Mouse (Mus musculus): ENCODE measurements around the gene Amn1. TPM values are rescaled to one million over a fixed set of nuclear protein-coding genes. Genes with fewer than 3 reads are reported as not detected.
"Not testable (repeated sequence)": the region's sequence is repeated elsewhere in the genome, so short reads cannot be mapped to it uniquely, and the experiment has no call there.

The Amn1 gene
- polyA plus RNA-seq, 1 experiment from 2014 or later, result 21.7 TPM

DNA sequence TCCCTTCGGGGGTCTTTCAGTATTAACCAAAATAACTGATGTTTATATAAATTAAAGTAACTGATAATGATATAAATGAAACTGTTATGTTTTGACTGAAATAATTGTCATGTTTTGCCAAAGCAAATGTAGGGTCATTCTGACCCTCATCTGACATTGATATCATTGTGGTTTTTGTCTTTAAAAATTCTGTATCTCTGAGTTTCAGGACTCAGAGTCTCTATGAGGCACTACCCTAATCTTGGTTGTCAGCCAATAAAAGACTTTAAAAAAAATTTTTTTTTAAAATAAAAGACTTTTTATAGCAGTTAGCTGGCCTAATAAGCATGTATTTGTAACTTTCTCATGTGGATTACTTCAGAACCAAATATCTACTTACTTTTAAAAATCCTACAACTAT lies 20.8 kb downstream of the Amn1 start:
- H3K4me3 ChIP-seq (ENCODE audit: low read length), result no peak overlapping the region
- 97% methylated on average over 1 of the region's 1 CpGs for WGBS
- H3K36me3 ChIP-seq (ENCODE audit: control insufficient read depth, insufficient read depth, low read length), result peaks cover 3% of the 10 kb centered on the region
- no peak overlapping the region for H3K9ac ChIP-seq (ENCODE audit: low read depth, low read length)
- no peaks in the 10 kb centered on the region for H3K27me3 ChIP-seq (replicated peaks; ENCODE audit: control insufficient read depth, insufficient read depth, low read length)
- H3K4me2 ChIP-seq (ENCODE audit: low read depth, low read length), result no peak overlapping the region
- H3K4me1 ChIP-seq (ENCODE audit: control insufficient read depth, insufficient read depth, low read length), result no peaks in the 10 kb centered on the region
- H3K27ac ChIP-seq (ENCODE audit: low read length), result no peak overlapping the region
- no peak for ATAC-seq
- no peaks in the 10 kb centered on the region for H3K9me3 ChIP-seq (ENCODE audit: control insufficient read depth, low read length)

DNA sequence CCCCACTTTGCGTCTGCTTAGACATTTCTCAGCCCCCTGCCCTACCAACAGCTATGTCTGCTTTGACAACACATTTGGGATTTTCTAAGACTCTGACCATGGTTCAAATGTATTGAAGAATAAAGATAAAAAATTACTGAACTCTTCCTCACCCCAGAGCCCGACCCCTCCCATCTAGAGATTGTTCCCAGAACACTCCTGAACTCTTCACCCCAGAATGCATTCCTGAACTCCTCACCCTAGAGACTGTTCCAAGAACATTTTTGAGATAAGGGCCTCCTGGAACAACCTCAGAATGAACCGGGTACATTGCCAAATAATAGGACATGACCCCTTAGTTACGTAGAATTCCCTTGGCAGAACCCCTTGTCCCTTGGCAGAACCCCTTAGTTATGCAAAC lies 21.5 kb downstream of the Amn1 start:
- H3K27ac ChIP-seq (ENCODE audit: low read length); H3K4me2 ChIP-seq (ENCODE audit: low read depth, low read length); H3K4me3 ChIP-seq (ENCODE audit: low read length); H3K4me1 ChIP-seq (ENCODE audit: control insufficient read depth, insufficient read depth, low read length); H3K36me3 ChIP-seq (ENCODE audit: control insufficient read depth, insufficient read depth, low read length); ATAC-seq; H3K27me3 ChIP-seq (replicated peaks; ENCODE audit: control insufficient read depth, insufficient read depth, low read length); H3K9ac ChIP-seq (ENCODE audit: low read depth, low read length); H3K9me3 ChIP-seq (ENCODE audit: control insufficient read depth, low read length): not testable (repeated sequence)
- 70% methylated on average over 3 of the region's 4 CpGs for WGBS

DNA sequence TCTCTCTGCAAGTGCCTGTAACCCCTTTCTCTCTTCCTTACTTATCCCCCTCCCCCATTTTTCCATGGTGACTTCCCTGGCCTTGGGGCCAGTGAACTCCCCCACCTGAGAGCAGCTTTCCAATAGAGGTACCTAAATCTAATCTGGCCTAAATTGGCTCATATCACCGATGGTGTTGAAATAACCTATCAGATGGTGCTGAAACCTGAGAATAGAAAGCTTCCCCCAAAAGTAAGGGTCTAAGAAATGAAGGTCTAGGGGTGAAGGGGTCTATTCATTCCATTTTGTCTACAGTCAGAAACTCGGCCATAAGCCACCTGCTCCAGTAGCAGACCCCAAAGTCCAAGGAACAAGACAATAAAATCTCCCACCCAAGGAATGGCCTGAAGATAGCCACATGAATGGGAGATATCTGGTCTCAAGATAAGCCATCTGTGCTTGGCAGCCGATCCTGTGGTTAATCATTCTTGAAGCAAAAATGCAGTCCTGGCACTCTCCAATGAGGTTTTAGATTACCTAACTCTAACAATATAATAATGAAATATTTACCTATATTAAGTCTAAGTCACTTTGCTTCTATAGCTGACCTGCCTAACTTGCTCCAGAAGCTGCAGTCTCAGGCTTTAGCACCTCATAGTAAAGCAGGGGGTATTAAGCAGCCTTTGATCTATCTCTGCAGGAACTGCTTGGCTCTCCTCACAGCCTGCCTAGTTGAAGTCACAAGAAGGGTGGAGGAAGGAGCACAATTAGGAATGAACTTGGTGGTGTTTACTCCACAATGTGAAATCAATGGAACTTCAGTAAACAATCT lies 33.3 kb downstream of the Amn1 start:
- 37% methylated on average over 3 of the region's 3 CpGs for WGBS
- Histone ChIP-seq H3K9ac (ENCODE audit: low read depth, low read length) (no peak overlapping the region), H3K4me1 (ENCODE audit: control insufficient read depth, insufficient read depth, low read length) (peaks cover 14% of the 10 kb centered on the region), H3K36me3 (ENCODE audit: control insufficient read depth, insufficient read depth, low read length) (peaks cover 5% of the 10 kb centered on the region; the same call in 1 of the 2 replicates), H3K27ac (ENCODE audit: low read length) (peak overlapping the region; percentile 59), H3K9me3 (ENCODE audit: control insufficient read depth, low read length) (no peaks in the 10 kb centered on the region), H3K27me3 (replicated peaks; ENCODE audit: control insufficient read depth, insufficient read depth, low read length) (no peaks in the 10 kb centered on the region), H3K4me2 (ENCODE audit: low read depth, low read length) (no peak overlapping the region), H3K4me3 (ENCODE audit: low read length) (no peak overlapping the region)
- peak; percentile 83 for ATAC-seq

DNA sequence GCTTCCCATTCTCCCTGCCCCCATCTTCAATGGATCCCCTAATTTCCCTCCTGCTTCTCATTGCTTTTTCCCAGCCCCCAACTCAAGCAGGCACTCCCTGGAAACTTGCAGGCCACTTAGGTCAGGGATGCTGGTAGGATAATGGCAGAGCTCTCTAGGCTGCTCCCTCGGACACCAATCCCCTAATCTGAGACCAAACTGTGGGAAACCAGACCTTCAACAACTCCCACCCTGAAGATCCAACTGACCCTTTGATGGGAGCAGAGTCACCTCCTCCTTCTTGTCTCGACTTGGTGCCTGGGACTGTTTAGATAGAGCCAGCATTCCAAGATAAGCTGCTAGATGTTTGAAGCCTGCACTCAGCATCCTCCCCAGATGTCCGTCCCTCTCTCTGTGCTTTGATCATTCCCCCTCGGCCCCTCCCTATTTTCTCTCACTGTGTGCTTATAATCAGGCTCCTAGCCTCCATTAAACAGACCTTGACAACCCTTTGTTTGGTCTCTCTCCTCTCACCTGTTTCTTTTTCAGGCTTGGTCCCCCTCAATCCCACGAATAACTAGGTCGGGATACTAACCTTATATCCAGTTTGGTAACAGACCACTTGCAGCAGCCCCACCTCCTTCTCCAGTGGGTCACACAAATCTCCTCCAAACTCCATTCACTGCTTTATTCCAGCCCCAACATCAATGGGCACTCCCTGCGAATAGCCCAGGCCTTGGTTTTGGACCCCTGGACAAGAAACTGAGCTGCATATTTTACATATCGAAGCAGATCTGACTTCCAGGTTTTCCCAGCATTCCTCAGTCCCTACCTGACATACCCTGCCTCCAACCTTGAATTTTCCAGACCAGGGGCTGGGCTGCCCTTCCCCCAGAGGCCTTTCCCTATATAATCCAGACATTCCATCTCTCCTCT lies 34.1 kb downstream of the Amn1 start:
- H3K27ac ChIP-seq (ENCODE audit: low read length), result peak overlapping the region; percentile 59
- peaks cover 14% of the 10 kb centered on the region for H3K4me1 ChIP-seq (ENCODE audit: control insufficient read depth, insufficient read depth, low read length)
- no peak overlapping the region for H3K4me3 ChIP-seq (ENCODE audit: low read length)
- H3K9me3 ChIP-seq (ENCODE audit: control insufficient read depth, low read length), result no peaks in the 10 kb centered on the region
- H3K9ac ChIP-seq (ENCODE audit: low read depth, low read length), result no peak overlapping the region
- peak; percentile 19; the same call in 1 of the 2 replicates for ATAC-seq
- WGBS, result 20% methylated on average over 8 of the region's 8 CpGs
- H3K4me2 ChIP-seq (ENCODE audit: low read depth, low read length), result no peak overlapping the region
- no peaks in the 10 kb centered on the region for H3K27me3 ChIP-seq (replicated peaks; ENCODE audit: control insufficient read depth, insufficient read depth, low read length)
- peaks cover 5% of the 10 kb centered on the region; the same call in 1 of the 2 replicates for H3K36me3 ChIP-seq (ENCODE audit: control insufficient read depth, insufficient read depth, low read length)

DNA sequence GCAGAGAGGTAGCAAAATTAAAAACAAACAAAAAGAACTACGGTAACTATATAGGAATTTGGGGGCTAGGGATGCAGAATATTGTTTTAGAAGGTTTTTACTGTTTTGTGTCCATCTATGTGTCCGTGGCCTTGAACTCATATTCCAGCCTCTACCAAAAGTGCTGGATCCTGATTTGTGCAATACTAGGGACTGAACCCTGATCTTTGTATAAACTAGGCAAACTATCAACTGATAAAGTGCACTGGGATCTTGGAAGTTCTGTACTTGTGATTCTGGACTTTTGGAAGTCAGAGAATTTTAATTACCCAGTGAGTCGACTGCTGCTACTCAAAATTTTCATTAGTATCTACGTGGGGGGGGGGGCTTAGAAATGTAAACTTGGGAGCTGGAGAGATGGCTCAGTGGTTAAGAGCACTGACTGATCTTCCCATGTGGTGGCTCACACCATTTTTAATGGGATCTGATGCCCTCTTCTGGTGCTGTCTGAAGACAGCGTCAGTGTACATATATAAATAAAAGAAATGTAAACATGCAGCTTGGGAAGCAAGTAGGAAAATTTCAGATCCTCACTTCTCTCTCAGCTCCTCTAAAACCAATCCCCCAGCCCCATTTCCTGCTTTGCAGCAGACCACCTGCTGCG lies 34.9 kb downstream of the Amn1 start:
- Histone ChIP-seq H3K4me3 (ENCODE audit: low read length) (no peak overlapping the region), H3K4me1 (ENCODE audit: control insufficient read depth, insufficient read depth, low read length) (peaks cover 14% of the 10 kb centered on the region), H3K27ac (ENCODE audit: low read length) (peak overlapping the region; percentile 14; the same call in 1 of the 2 replicates), H3K9me3 (ENCODE audit: control insufficient read depth, low read length) (no peaks in the 10 kb centered on the region), H3K9ac (ENCODE audit: low read depth, low read length) (no peak overlapping the region), H3K4me2 (ENCODE audit: low read depth, low read length) (no peak overlapping the region), H3K36me3 (ENCODE audit: control insufficient read depth, insufficient read depth, low read length) (peaks cover 5% of the 10 kb centered on the region; the same call in 1 of the 2 replicates), H3K27me3 (replicated peaks; ENCODE audit: control insufficient read depth, insufficient read depth, low read length) (no peaks in the 10 kb centered on the region)
- 37% methylated on average over 6 of the region's 6 CpGs for WGBS
- no peak for ATAC-seq

DNA sequence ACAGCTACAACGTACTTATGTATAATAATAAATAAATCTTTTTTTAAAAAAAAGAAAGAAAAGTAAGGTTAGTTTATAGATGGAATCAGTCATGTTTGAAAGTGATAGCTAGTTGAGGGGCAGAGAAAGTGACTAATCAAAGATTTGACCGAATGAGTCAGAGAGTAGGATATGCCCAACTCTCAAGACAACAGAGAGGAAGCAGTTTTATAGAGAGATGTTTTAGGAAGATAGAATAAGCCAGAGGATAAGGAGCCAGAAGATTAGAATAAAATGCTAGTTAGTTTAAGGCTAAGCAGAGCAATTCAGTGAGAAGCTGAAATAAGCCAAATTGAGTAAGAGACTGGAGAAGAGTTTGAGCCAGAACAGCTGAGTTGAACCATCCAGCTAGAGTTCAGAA lies 36.4 kb downstream of the Amn1 start:
- Histone ChIP-seq H3K9ac (ENCODE audit: low read depth, low read length) (no peak overlapping the region), H3K27me3 (replicated peaks; ENCODE audit: control insufficient read depth, insufficient read depth, low read length) (no peaks in the 10 kb centered on the region), H3K36me3 (ENCODE audit: control insufficient read depth, insufficient read depth, low read length) (peaks cover 8% of the 10 kb centered on the region; the same call in 1 of the 2 replicates), H3K4me3 (ENCODE audit: low read length) (no peak overlapping the region), H3K9me3 (ENCODE audit: control insufficient read depth, low read length) (no peaks in the 10 kb centered on the region), H3K4me1 (ENCODE audit: control insufficient read depth, insufficient read depth, low read length) (peaks cover 14% of the 10 kb centered on the region), H3K27ac (ENCODE audit: low read length) (no peak overlapping the region), H3K4me2 (ENCODE audit: low read depth, low read length) (no peak overlapping the region)
- no peak for ATAC-seq
- WGBS, result 86% methylated on average over 2 of the region's 2 CpGs

DNA sequence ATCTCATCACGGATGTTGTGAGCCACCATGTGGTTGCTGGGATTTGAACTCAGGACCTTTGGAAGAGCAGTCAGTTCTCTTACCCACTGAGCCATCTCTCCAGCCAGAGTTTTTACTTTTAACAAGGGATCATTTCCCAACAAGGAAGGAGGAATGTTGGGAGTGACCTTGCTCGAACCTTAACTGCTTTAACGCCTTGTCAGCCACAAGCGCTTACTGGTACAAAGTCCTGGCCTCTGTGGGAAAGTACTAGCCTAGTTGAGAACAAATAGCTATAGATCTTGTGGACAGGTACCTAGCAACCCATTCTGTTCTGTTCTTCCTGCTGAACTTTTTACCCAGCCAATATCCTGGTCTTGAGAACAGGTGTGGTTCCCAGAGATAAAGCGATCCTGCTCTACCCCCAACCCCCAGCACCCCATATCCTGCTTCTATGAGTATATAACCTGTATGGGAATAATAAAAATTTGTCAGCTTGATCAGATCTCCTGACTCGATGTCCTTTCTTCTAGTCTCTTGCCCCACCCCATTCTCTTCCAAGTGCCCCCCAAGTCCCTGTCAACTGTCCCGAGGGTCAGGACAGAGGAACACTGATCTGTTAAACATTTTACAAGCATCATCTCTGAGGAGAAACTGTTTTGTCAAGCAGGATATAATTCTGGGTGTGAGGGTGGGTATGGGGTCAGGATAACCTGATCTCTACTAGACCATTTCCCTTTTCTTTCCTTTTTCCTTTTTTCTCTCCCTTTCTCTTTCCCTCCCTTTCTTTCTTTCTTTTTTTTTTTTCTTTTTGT lies 39.9 kb downstream of the Amn1 start:
- H3K9me3 ChIP-seq (ENCODE audit: control insufficient read depth, low read length), result no peaks in the 10 kb centered on the region
- peaks cover under 1% of the 10 kb centered on the region; the same call in 1 of the 2 replicates for H3K4me1 ChIP-seq (ENCODE audit: control insufficient read depth, insufficient read depth, low read length)
- peaks cover 15% of the 10 kb centered on the region for H3K36me3 ChIP-seq (ENCODE audit: control insufficient read depth, insufficient read depth, low read length)
- no peak overlapping the region for H3K9ac ChIP-seq (ENCODE audit: low read depth, low read length)
- ATAC-seq, result peak; percentile 98
- peak overlapping the region; percentile 75; the same call in 1 of the 2 replicates for H3K27ac ChIP-seq (ENCODE audit: low read length)
- no peak overlapping the region for H3K4me2 ChIP-seq (ENCODE audit: low read depth, low read length)
- H3K4me3 ChIP-seq (ENCODE audit: low read length), result no peak overlapping the region
- 52% methylated on average over 7 of the region's 7 CpGs for WGBS
- no peaks in the 10 kb centered on the region for H3K27me3 ChIP-seq (replicated peaks; ENCODE audit: control insufficient read depth, insufficient read depth, low read length)

DNA sequence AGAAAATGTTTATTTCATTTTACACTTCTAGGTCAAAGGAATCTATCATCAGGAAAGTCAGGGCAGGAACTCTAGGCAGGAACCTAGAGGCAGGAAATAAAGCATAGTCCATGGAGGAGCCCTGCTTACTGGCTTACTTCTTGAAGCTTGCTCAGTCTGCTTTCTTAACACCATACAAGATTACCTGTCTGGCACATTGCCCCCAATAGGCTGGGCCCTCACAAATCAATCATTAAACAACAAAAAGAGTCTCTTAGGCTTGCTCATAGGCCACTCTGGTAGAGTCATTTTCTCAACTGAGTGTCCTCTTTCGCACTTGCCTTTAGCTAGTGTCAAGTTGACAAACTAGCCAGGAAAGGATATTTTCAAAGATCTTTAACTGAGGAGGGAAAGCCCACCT lies 43.4 kb downstream of the Amn1 start:
- WGBS, result 95% methylated on average over 1 of the region's 1 CpGs
- Histone ChIP-seq H3K27me3 (replicated peaks; ENCODE audit: control insufficient read depth, insufficient read depth, low read length) (no peaks in the 10 kb centered on the region), H3K4me3 (ENCODE audit: low read length) (no peak overlapping the region), H3K9me3 (ENCODE audit: control insufficient read depth, low read length) (no peaks in the 10 kb centered on the region), H3K9ac (ENCODE audit: low read depth, low read length) (no peak overlapping the region), H3K36me3 (ENCODE audit: control insufficient read depth, insufficient read depth, low read length) (peaks cover 11% of the 10 kb centered on the region), H3K4me2 (ENCODE audit: low read depth, low read length) (no peak overlapping the region), H3K27ac (ENCODE audit: low read length) (no peak overlapping the region), H3K4me1 (ENCODE audit: control insufficient read depth, insufficient read depth, low read length) (peaks cover 6% of the 10 kb centered on the region)
- ATAC-seq, result no peak

Measured in intestine, embryonic 16.5 days (tissue).